Mouse (Mus musculus): Measurements from ENCODE around the gene Spint5. TPM values are rescaled to one million over a fixed set of nuclear protein-coding genes. Genes with fewer than 3 reads are reported as not detected.

Gene Spint5
- total RNA-seq, 1 experiment from 2014 or later: not detected

DNA sequence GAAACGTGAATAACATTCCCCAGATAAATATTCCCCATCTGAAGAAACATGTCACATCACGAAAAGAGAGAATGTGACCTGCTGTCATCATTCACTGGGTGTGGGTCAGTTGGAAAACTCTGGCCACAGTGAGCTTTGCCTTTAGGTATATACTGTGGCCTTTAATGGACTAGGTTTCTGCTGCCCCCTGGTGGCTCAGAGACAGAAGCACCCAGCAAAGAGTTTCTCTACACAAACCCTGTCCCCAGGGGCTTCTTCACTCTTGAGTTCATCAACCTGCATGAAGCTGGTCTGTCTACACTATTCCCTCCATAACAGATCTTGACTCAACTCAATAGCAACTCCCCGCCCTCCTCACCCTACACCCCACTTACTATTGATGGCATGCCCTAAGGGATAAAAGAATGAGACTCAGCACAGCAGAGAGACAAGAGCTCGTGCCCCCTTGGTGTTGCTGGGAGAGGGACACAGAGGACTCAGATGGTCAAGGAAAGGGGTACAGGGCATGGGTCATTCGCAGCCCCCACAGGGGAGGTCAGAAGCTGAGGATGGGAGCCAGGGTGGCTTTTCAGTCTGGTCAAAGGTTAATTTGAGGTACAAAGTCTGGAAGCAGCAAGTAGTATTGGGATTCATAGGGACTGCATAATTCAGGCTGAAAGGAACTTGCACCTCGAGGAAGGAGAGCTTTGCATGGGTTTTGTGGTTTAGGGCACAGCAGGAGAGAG, 11.0 kb downstream of the Spint5 start:
- peak; percentile 42 to 68; a peak in 2 of 4 replicates for ATAC-seq (replicated peaks in 1 of 2; ENCODE audit: insufficient read depth in 1 of 2, low FRiP score in 2 of 2, low TSS enrichment in 1 of 2, low read depth in 1 of 2, poor library complexity in 2 of 2, severe bottlenecking in 2 of 2)

DNA sequence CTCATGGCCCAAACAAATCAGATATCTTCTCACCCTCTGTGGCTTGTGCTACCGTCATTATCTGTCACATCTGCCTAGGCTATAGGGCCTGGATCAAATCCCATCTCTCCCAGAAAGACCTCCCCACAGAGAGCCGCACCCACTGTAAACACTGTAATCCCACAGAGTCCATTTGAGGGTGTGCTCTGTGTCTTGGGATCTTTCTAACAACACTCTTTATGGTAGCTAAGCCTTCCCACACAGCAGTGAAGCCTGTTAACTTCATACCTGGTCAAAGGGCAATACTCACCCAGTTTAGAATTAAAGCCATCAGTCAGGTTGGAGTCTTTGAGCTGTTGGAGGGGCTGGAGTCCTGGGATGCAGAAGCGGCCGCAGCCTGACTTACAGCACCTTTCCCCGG, 16.6 kb downstream of the Spint5 start:
- ATAC-seq (replicated peaks in 1 of 2; ENCODE audit: insufficient read depth in 1 of 2, low FRiP score in 2 of 2, low TSS enrichment in 1 of 2, low read depth in 1 of 2, poor library complexity in 2 of 2, severe bottlenecking in 2 of 2): no peak

GRCm38 (mm10) chr2:164733259-164733658, 18.2 kb downstream of the Spint5 start:
- no peak for ATAC-seq (replicated peaks in 1 of 2; ENCODE audit: insufficient read depth in 1 of 2, low FRiP score in 2 of 2, low TSS enrichment in 1 of 2, low read depth in 1 of 2, poor library complexity in 2 of 2, severe bottlenecking in 2 of 2)

DNA sequence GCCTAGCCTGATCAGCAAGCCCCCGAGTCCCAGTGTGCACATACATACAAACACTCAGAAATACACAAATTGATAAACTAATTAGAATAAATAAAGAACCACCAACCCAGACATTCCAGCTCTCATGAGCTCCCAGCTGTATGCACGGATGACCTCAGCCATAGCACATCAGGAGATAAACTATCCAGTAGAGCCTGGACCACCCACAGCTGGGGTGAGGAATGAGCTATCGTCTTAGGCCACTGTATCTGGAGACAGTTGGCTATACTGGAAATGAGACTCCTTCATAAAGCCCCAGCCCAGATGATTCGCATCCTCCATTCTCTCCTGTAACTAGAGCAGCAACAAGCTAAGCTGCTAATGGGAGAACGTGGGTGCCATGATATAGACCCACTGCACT, 19.7 kb downstream of the Spint5 start:
- no peak for ATAC-seq (replicated peaks in 1 of 2; ENCODE audit: insufficient read depth in 1 of 2, low FRiP score in 2 of 2, low TSS enrichment in 1 of 2, low read depth in 1 of 2, poor library complexity in 2 of 2, severe bottlenecking in 2 of 2)

DNA sequence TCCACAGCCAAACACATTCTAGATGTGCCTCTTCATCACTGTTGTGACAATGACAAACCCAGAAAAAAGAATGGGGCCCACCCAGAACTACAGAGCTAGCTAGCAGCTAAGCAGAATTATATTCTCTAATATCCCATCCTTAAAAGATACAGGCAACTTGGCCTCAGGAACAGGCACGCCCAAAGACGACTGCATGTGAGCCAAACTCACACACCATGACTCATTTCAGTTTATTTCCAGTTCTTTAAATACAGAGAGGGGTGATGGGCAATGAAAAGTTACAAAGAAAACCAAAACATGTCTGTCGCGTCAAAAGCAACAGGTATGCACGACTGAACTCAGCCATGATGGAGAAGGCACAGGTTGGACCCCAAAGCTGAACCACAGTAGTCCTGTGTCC, 20.3 kb downstream of the Spint5 start:
- no peak for ATAC-seq (replicated peaks in 1 of 2; ENCODE audit: insufficient read depth in 1 of 2, low FRiP score in 2 of 2, low TSS enrichment in 1 of 2, low read depth in 1 of 2, poor library complexity in 2 of 2, severe bottlenecking in 2 of 2)

- no peak for ATAC-seq (replicated peaks in 1 of 2; ENCODE audit: insufficient read depth in 1 of 2, low FRiP score in 2 of 2, low TSS enrichment in 1 of 2, low read depth in 1 of 2, poor library complexity in 2 of 2, severe bottlenecking in 2 of 2)
These were observed 22.4 kb downstream of the Spint5 start for GRCm38 (mm10) chr2:164737377-164738090.

DNA sequence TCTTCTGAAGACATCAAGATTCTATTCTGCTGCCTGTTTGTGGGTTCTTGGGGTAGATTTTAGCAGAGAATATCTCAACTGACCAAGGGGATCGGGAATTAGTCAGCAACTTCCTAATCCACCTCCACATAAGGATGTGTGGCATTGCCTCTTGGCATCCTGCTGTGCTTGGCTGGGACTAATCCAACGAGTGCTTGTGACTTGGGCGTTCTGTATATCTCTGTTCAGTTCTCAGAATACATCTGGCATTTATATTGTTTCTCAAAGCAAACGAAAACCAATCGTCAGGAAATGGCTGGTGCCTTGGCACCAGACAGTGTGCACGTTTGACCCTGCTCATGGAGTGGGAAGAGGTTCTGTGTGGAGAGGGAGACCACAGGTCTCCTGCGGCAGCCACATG, 24.8 kb downstream of the Spint5 start:
- ATAC-seq (replicated peaks in 1 of 2; ENCODE audit: insufficient read depth in 1 of 2, low FRiP score in 2 of 2, low TSS enrichment in 1 of 2, low read depth in 1 of 2, poor library complexity in 2 of 2, severe bottlenecking in 2 of 2): no peak

DNA sequence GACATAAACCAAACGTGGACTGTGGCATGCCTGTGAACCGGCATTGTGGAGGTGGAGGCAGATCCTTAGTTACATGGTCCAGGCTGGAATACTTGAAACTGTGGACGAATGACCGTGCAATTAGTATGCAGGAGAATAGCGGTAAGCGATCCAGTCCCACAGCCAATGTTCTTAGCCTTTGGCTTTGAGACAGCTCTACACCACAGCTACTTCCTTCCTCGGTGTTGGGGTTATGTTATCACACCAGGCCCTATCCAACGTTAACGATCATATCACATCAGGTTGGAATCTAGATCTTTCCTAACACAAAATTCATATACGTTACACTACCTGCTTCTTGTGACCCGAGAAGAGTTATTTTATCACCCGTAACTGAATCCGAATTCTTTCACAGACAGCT, 29.9 kb downstream of the Spint5 start:
- peak in 1 of 2 experiments; percentile 37; a peak in 3 of 4 replicates for ATAC-seq (replicated peaks in 1 of 2; ENCODE audit: insufficient read depth in 1 of 2, low FRiP score in 2 of 2, low TSS enrichment in 1 of 2, low read depth in 1 of 2, poor library complexity in 2 of 2, severe bottlenecking in 2 of 2)

DNA sequence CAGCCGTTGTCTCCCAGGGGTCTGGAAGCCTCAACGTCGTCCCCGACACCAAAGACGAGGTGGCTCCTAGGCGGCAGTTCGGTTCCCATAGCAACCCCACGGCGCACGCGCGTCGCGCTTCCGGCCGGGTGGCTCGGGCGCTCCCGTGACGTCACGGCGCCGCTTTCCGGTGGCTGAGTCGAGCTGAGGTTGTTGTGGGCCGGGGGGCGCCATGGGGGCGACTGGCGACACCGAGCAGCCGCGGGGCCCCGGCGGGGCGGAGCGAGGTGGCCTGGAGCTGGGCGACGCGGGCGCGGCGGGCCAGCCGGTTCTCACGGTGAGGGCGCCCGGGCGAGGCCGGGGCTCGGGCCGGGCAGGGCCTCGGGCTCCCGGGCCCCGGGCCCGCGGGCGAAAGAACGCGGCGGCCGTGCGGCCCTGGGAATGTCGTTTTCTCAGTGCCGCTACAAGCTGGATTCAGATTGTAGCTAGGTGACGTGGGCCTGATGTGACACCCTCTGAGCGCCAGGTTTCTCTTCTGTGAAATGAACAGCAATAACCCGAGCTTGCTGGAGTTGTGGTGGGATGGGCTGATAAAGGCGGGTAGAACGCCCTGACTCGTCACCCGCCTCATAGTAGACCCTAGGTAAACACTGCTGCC, 30.9 kb downstream of the Spint5 start, which contains the start of the genes Wfdc3 and Dnttip1:
TSS of gene Wfdc3 (minus strand) at position 89 of the 637 bp plus-strand sequence.
TSS of gene Dnttip1 (plus strand) at position 141 of the 637 bp plus-strand sequence.
- ATAC-seq (replicated peaks in 1 of 2; ENCODE audit: insufficient read depth in 1 of 2, low FRiP score in 2 of 2, low TSS enrichment in 1 of 2, low read depth in 1 of 2, poor library complexity in 2 of 2, severe bottlenecking in 2 of 2): peak; percentile 74 to 85

DNA sequence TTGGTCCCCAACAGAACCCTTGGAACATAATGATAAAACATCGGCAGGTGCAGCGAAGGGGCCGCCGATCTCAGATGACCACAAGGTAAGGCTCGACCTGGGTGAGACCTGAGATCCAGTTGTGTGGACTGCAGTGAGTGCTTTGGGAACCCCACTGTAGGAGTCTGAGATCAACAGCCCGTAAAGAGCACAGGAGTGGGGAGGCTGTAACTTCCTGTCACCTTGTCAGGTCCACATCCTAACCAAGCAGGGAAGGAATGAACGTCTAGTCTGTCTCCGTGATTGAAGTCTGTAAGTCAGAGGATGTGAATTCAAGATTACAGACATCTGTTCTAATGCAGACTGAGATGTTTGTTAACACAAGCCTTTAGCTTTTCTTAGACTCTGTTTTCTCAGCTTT, 31.6 kb downstream of the Spint5 start:
- no peak for ATAC-seq (replicated peaks in 1 of 2; ENCODE audit: insufficient read depth in 1 of 2, low FRiP score in 2 of 2, low TSS enrichment in 1 of 2, low read depth in 1 of 2, poor library complexity in 2 of 2, severe bottlenecking in 2 of 2)

- ATAC-seq (replicated peaks in 1 of 2; ENCODE audit: insufficient read depth in 1 of 2, low FRiP score in 2 of 2, low TSS enrichment in 1 of 2, low read depth in 1 of 2, poor library complexity in 2 of 2, severe bottlenecking in 2 of 2): no peak
These were observed 33.1 kb downstream of the Spint5 start for GRCm38 (mm10) chr2:164748191-164748590.

- ATAC-seq (replicated peaks in 1 of 2; ENCODE audit: insufficient read depth in 1 of 2, low FRiP score in 2 of 2, low TSS enrichment in 1 of 2, low read depth in 1 of 2, poor library complexity in 2 of 2, severe bottlenecking in 2 of 2): no peak
These were observed 33.9 kb downstream of the Spint5 start for GRCm38 (mm10) chr2:164748991-164749390.

- no peak for ATAC-seq (replicated peaks in 1 of 2; ENCODE audit: insufficient read depth in 1 of 2, low FRiP score in 2 of 2, low TSS enrichment in 1 of 2, low read depth in 1 of 2, poor library complexity in 2 of 2, severe bottlenecking in 2 of 2)
These were observed 37.3 kb downstream of the Spint5 start for GRCm38 (mm10) chr2:164752454-164752853.

- peak; percentile 73 to 78 for ATAC-seq (replicated peaks in 1 of 2; ENCODE audit: insufficient read depth in 1 of 2, low FRiP score in 2 of 2, low TSS enrichment in 1 of 2, low read depth in 1 of 2, poor library complexity in 2 of 2, severe bottlenecking in 2 of 2)
These were observed 39.0 kb downstream of the Spint5 start for GRCm38 (mm10) chr2:164754105-164754504.

- no peak for ATAC-seq (replicated peaks in 1 of 2; ENCODE audit: insufficient read depth in 1 of 2, low FRiP score in 2 of 2, low TSS enrichment in 1 of 2, low read depth in 1 of 2, poor library complexity in 2 of 2, severe bottlenecking in 2 of 2)
These were observed 39.7 kb downstream of the Spint5 start for GRCm38 (mm10) chr2:164754800-164755199.

GRCm38 (mm10) chr2:164757841-164758240, 42.7 kb downstream of the Spint5 start:
- ATAC-seq (replicated peaks in 1 of 2; ENCODE audit: insufficient read depth in 1 of 2, low FRiP score in 2 of 2, low TSS enrichment in 1 of 2, low read depth in 1 of 2, poor library complexity in 2 of 2, severe bottlenecking in 2 of 2): no peak

GRCm38 (mm10) chr2:164758692-164759091, 43.6 kb downstream of the Spint5 start:
- no peak for ATAC-seq (replicated peaks in 1 of 2; ENCODE audit: insufficient read depth in 1 of 2, low FRiP score in 2 of 2, low TSS enrichment in 1 of 2, low read depth in 1 of 2, poor library complexity in 2 of 2, severe bottlenecking in 2 of 2)
